ENCODE assay signal across 16 mouse cellular contexts in genomic region chr11:11175259-11175658, GRCm38 (mm10).
"Had no signal": no experiment of that assay in that cellular context is flagged by ENCODE, and none has a peak within 500 bp of the region (broad histone marks: within the 10 kb centered on the region; RNA-seq: fewer than 3 reads in every experiment).

No protein-coding gene starts in this region.

- H3K27me3 ChIP-seq: limb, embryonic 15.5 days; liver, embryonic 12.5 days; midbrain, embryonic 12.5 days; neural tube, embryonic 15.5 days had no signal

- H3K9me3 ChIP-seq: limb, embryonic 15.5 days; liver, embryonic 12.5 days; midbrain, embryonic 12.5 days; neural tube, embryonic 15.5 days had no signal

- ATAC-seq: liver, embryonic 12.5 days had no signal

- H3K4me1 ChIP-seq: liver, embryonic 12.5 days; midbrain, embryonic 12.5 days; neural tube, embryonic 15.5 days had no signal

- DNase-seq: kidney, adult 9 months; kidney, postnatal 36 days; lung, embryonic 14.5 days; lung, postnatal 10 days; lung, postnatal 4 days; right cerebral cortex, adult 18-20 months; right cerebral cortex, postnatal 25 days; thymus, adult 18-20 months; thymus, postnatal 25 days had no signal

- H3K4me3 ChIP-seq: limb, embryonic 15.5 days; liver, embryonic 12.5 days; midbrain, embryonic 12.5 days; myocyte; neural tube, embryonic 15.5 days had no signal

- H3K9ac ChIP-seq: limb, embryonic 15.5 days; liver, embryonic 12.5 days; lung, embryonic 14.5 days; midbrain, embryonic 12.5 days; neural tube, embryonic 15.5 days had no signal

- H3K27ac ChIP-seq: kidney, postnatal 0 days; limb, embryonic 15.5 days; liver, embryonic 12.5 days; midbrain, embryonic 12.5 days; neural tube, embryonic 15.5 days; stomach, postnatal 0 days had no signal

- H3K36me3 ChIP-seq: limb, embryonic 15.5 days; liver, embryonic 12.5 days; midbrain, embryonic 12.5 days; neural tube, embryonic 15.5 days had no signal

- H3K4me2 ChIP-seq: limb, embryonic 15.5 days; liver, embryonic 12.5 days; lung, embryonic 14.5 days; midbrain, embryonic 12.5 days; neural tube, embryonic 15.5 days had no signal
